Mouse (Mus musculus) cerebellum, adult 2 months (tissue): ENCODE results near the gene Ttc30a1.

Experiments used
- CTCF ChIP-seq: fragments of 200-500 bp; IDR thresholded peaks from 2 replicates; pipeline ENCODE4 v1.5.1; 2011; ENCODE audit warnings: low read depth, mild to moderate bottlenecking, control low read depth, low read length, moderate library complexity, borderline replicate concordance; ENCODE audit not compliant: insufficient read depth
- POLR2A ChIP-seq: fragments of 200-500 bp; IDR thresholded peaks from 2 replicates; pipeline ENCODE4 v1.6.1; 2011; ENCODE audit warnings: low read length, control low read depth, borderline replicate concordance; ENCODE audit not compliant: insufficient read depth

- no peak for TF ChIP-seq POLR2A
- no peak for TF ChIP-seq CTCF
Measured at GRCm38 (mm10) chr2:75988378-75988777, 6.6 kb upstream of the Ttc30a1 start.
